In the genomic region with DNA sequence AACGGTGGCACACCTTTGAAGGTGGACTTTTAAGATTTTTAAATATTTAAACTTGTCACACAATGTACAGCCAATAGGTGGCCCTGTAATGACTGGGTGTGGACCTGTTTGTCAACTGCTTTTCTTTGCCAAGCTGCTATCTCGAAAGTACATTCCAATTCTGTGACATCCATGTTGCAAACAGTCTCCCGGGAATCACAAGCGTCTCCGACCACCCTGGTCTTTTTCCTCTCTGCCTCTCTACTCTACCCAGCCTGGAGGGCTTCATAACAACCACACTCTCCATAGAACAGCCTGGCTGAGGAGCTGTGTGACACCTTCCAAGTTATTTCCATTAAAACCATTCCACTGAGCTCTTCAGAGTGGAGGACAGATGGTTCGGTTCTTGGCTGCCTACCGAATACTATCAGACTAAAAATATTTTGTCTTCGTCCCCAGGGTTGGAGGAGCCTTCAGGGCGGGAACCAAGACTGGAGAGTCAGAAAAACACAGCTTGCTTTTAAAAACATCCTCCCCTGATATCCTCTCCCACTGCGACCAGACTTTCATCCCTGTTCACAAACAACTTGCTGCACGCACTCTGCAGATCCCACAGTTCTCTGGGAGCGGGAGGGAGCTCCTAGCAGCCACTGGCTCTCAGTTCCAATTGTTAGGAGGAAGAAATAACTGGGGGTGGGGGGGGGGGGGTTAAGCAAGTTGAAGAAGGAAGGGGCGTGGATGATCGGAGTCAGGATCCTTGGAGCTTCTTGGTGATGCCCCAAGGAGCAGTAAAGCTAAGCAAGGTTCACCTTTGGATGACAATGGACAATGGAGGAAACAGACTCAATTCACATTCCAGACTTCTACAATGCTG, we compare ENCODE assay signal across 8 mouse cellular contexts.
DNase-seq lines count a peak whose midpoint lies in the region; ATAC-seq and TF ChIP-seq lines count a peak whose summit lies in the region.

No protein-coding gene starts in this region.

- intact Hi-C loops in left cerebral cortex, adult 2 months (cut with DNase I) = no loop called here

- H3K9ac ChIP-seq in embryonic facial prominence, embryonic 13.5 days = no peak overlapping the region
- H3K9ac ChIP-seq in forebrain, embryonic 11.5 days (ENCODE audit: low read length) = no peak overlapping the region
- no peak overlapping the region for H3K9ac ChIP-seq in heart, embryonic 16.5 days (ENCODE audit: low read length)

- no peak for DNase-seq in embryonic facial prominence, embryonic 10.5 days (ENCODE audit: low spot score)
- peak; percentile 43 for DNase-seq in ES-CJ7 (ENCODE audit: low read depth, low spot score)
- peak; percentile 42 for DNase-seq in forebrain, embryonic 11.5 days (ENCODE audit: low spot score)
- DNase-seq in left cerebral cortex, adult 2 months (ENCODE audit: extremely low spot score in 1 of 2, low spot score in 2 of 2) = peak; percentile 25 to 42
- DNase-seq in right cerebral cortex, postnatal 36 days (ENCODE audit: low spot score in 2 of 2) = peak; percentile 46 to 77
- no peak for DNase-seq in natural killer cell, adult 2 months (ENCODE audit: low spot score in 2 of 2)

- 55% methylated on average over 14 of the region's 14 CpGs for WGBS in embryonic facial prominence, embryonic 13.5 days
- 70% methylated on average over 14 of the region's 14 CpGs for WGBS in embryonic facial prominence, embryonic 10.5 days
- 80% methylated on average over 14 of the region's 14 CpGs for WGBS in forebrain, embryonic 11.5 days
- WGBS in heart, embryonic 16.5 days = 24% methylated on average over 14 of the region's 14 CpGs

- peak; percentile 29 for TF ChIP-seq CTCF in left cerebral cortex, adult 2 months (IDR thresholded peaks at IDR 0.05)

- no peak overlapping the region for H3K4me3 ChIP-seq in embryonic facial prominence, embryonic 13.5 days
- H3K4me3 ChIP-seq in embryonic facial prominence, embryonic 10.5 days = no peak overlapping the region
- H3K4me3 ChIP-seq in forebrain, embryonic 11.5 days (ENCODE audit: low read depth, low read length) = no peak overlapping the region
- H3K4me3 ChIP-seq in heart, embryonic 16.5 days (ENCODE audit: low read length) = no peak overlapping the region
- H3K4me3 ChIP-seq in left cerebral cortex, adult 2 months = no peak overlapping the region

- H3K4me2 ChIP-seq in embryonic facial prominence, embryonic 13.5 days = no peak overlapping the region
- H3K4me2 ChIP-seq in forebrain, embryonic 11.5 days (ENCODE audit: low read depth, low read length, severe bottlenecking) = no peak overlapping the region
- peak overlapping the region; percentile 24 for H3K4me2 ChIP-seq in heart, embryonic 16.5 days (ENCODE audit: low read depth, low read length)

- no peaks in the 10 kb centered on the region for H3K27me3 ChIP-seq in embryonic facial prominence, embryonic 13.5 days
- H3K27me3 ChIP-seq in embryonic facial prominence, embryonic 10.5 days (replicated peaks; ENCODE audit: low read depth, poor library complexity, severe bottlenecking) = no peaks in the 10 kb centered on the region
- no peaks in the 10 kb centered on the region for H3K27me3 ChIP-seq in forebrain, embryonic 11.5 days (ENCODE audit: control insufficient read depth, insufficient read depth, low read length)
- H3K27me3 ChIP-seq in heart, embryonic 16.5 days (ENCODE audit: control insufficient read depth, insufficient read depth, low read length) = no peaks in the 10 kb centered on the region

- peaks cover 18% of the 10 kb centered on the region for H3K4me1 ChIP-seq in embryonic facial prominence, embryonic 13.5 days
- H3K4me1 ChIP-seq in embryonic facial prominence, embryonic 10.5 days = peaks cover 14% of the 10 kb centered on the region
- H3K4me1 ChIP-seq in forebrain, embryonic 11.5 days (replicated peaks; ENCODE audit: control insufficient read depth, insufficient read depth, low read length) = no peaks in the 10 kb centered on the region
- peaks cover 27% of the 10 kb centered on the region for H3K4me1 ChIP-seq in heart, embryonic 16.5 days (ENCODE audit: control insufficient read depth, insufficient read depth, low read length)

- ATAC-seq in embryonic facial prominence, embryonic 13.5 days (ENCODE audit: insufficient number of reproducible peaks, insufficient read depth, low FRiP score, low TSS enrichment, low read depth) = no peak
- ATAC-seq in forebrain, embryonic 11.5 days (replicated peaks; ENCODE audit: low FRiP score) = no peak
- peak; percentile 78 for ATAC-seq in heart, embryonic 16.5 days (replicated peaks; ENCODE audit: extremely low read depth, insufficient read depth, low FRiP score)

- peak overlapping the region; percentile 45; the same call in 1 of the 2 replicates for H3K27ac ChIP-seq in embryonic facial prominence, embryonic 13.5 days
- H3K27ac ChIP-seq in embryonic facial prominence, embryonic 10.5 days (replicated peaks) = no peak overlapping the region
- no peak overlapping the region for H3K27ac ChIP-seq in forebrain, embryonic 11.5 days (ENCODE audit: low read depth, low read length)
- H3K27ac ChIP-seq in heart, embryonic 16.5 days (ENCODE audit: low read length) = peak overlapping the region; percentile 82
- peak overlapping the region; percentile 78 for H3K27ac ChIP-seq in left cerebral cortex, adult 2 months

- H3K36me3 ChIP-seq in embryonic facial prominence, embryonic 13.5 days = no peaks in the 10 kb centered on the region
- no peaks in the 10 kb centered on the region for H3K36me3 ChIP-seq in embryonic facial prominence, embryonic 10.5 days (replicated peaks)
- no peaks in the 10 kb centered on the region for H3K36me3 ChIP-seq in forebrain, embryonic 11.5 days (ENCODE audit: control insufficient read depth, insufficient read depth, low read length)
- H3K36me3 ChIP-seq in heart, embryonic 16.5 days (ENCODE audit: control insufficient read depth, insufficient read depth) = no peaks in the 10 kb centered on the region

- H3K9me3 ChIP-seq in embryonic facial prominence, embryonic 13.5 days = no peaks in the 10 kb centered on the region
- H3K9me3 ChIP-seq in embryonic facial prominence, embryonic 10.5 days = no peaks in the 10 kb centered on the region
- no peaks in the 10 kb centered on the region for H3K9me3 ChIP-seq in forebrain, embryonic 11.5 days (ENCODE audit: control insufficient read depth, low read length)
- no peaks in the 10 kb centered on the region for H3K9me3 ChIP-seq in heart, embryonic 16.5 days (replicated peaks; ENCODE audit: control insufficient read depth, low read length)

Comparison
In these comparisons a context has a peak if more than half of its experiments do, and no peak if none do; other contexts are left out.
1. H3K27ac ChIP-seq: peak in embryonic facial prominence, embryonic 13.5 days (single experiment), heart, embryonic 16.5 days (single experiment) and left cerebral cortex, adult 2 months (single experiment); none in embryonic facial prominence, embryonic 10.5 days (single experiment) and forebrain, embryonic 11.5 days (single experiment).
2. DNase-seq: peak in ES-CJ7 (single experiment), forebrain, embryonic 11.5 days (single experiment), left cerebral cortex, adult 2 months (2 of 2) and right cerebral cortex, postnatal 36 days (2 of 2); none in embryonic facial prominence, embryonic 10.5 days (single experiment) and natural killer cell, adult 2 months (0 of 2).